Mouse (Mus musculus): ENCODE data around the gene Crk. TPM values are rescaled to one million over a fixed set of nuclear protein-coding genes. Genes with fewer than 3 reads are reported as not detected.

The Crk gene
- polyA plus RNA-seq (2015; fragmentation: Nextera tagmentation; extraction: Ambion mirVana) = 35.3 and 41.5 TPM in 2 replicates

DNA sequence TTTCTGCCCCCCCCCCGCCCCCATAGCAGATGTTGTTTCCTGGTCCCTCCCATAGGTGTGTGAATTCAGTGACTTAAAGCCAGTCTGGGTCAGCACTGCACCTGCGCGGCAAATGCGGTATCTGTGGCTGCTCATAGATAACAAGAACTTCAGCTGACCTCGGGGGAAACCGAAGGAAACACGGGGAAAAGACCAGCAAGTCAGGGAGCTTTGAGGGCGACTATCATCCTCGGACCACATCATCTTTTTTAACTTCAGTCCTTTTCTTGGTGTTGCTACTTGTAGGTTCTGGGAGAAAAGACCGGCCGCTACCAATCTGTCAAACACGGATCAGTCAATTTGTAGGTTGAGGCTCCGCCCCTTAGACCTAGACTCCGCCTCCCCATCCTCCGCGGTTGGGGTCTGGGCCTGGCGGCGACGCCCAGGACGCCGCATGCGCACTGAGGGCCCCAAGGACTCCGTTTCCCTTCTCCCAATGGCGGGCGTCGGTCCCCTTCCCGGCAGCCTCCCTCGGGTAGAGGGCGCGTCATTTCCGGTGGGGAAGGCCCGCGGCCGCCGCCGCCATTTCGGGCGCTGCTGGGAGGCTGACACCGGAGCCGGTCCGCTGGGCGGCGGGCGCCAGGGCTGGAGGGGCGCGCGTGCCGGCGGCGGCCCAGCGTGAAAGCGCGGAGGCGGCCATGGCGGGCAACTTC is at the start of gene Crk:
Gene Crk (plus strand): TSS at position 513 of the 692 bp plus-strand sequence.

GRCm38 (mm10) chr11:75630645-75631229 is 48.3 kb upstream of the Crk start, which contains the start of gene Inpp5k:
Gene Inpp5k (plus strand): TSS chr11:75630988.

GRCm38 (mm10) chr11:75650311-75650710 is 28.7 kb upstream of the Crk start, which contains the start of gene Myo1c:
Gene Myo1c (plus strand): TSS chr11:75650504.

DNA sequence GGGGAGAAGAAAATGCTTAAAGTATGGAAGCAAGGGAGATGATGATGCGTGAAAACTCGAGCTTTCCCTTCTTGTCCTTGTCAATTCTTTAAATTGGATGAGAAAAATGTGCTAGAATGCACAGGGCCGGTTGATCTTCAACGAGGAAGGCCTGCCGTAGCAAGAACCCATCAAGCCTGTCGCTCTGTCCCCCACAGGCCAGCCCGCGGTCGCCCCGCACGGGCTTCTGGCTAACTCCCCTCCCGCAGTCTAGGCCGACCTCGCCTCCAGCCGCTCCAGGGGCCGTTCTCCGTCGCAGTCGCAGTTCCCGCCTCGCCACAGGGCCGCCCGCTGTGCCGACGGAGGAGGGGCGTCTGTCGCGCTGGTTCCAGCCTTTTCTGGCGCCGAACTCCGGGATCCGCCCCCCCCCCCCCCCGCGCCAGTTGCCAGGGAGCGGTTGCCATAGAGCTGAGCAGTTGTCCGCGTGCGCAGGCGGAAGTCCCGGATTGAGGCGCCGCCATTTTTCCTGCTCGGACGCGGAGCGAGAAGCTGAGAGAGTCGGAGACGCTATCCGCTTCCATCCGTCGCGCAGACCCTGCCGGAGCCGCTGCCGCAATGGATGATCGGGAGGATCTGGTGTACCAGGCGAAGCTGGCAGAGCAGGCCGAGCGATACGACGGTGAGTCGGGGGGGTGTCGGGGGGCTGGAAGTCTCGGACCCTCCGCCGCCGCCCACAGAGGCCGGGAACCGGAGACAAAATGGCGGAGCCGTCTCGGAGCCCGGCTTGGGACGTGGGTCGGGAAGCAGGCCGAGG is 53.6 kb downstream of the Crk start, which contains the start of gene Ywhae:
Gene Ywhae (plus strand): TSS at position 436 of the 793 bp plus-strand sequence.

Other genes with a start within 250 kb of the Crk start
- 0.28 and 0.30 TPM in 2 replicates for gene Serpinf2, start 239.7 kb upstream of the Crk start, polyA plus RNA-seq (2015; fragmentation: Nextera tagmentation; extraction: Ambion mirVana)
- 15.2 and 16.0 TPM in 2 replicates for gene Wdr81, start 224.5 kb upstream of the Crk start, polyA plus RNA-seq (2015; fragmentation: Nextera tagmentation; extraction: Ambion mirVana)
- 12.8 and 15.4 TPM in 2 replicates for gene Tlcd2, start 217.5 kb upstream of the Crk start, polyA plus RNA-seq (2015; fragmentation: Nextera tagmentation; extraction: Ambion mirVana)
- 23.3 and 24.4 TPM in 2 replicates for gene Prpf8, start 192.4 kb upstream of the Crk start, polyA plus RNA-seq (2015; fragmentation: Nextera tagmentation; extraction: Ambion mirVana)
- gene Rilp, start 169.2 kb upstream of the Crk start, polyA plus RNA-seq (2015; fragmentation: Nextera tagmentation; extraction: Ambion mirVana) = 0.40 and 0.95 TPM in 2 replicates
- gene Scarf1, start 165.7 kb upstream of the Crk start, polyA plus RNA-seq (2015; fragmentation: Nextera tagmentation; extraction: Ambion mirVana) = 5.2 and 7.0 TPM in 2 replicates
- gene Slc43a2, start 147.6 kb upstream of the Crk start, polyA plus RNA-seq (2015; fragmentation: Nextera tagmentation; extraction: Ambion mirVana) = 5.9 and 6.3 TPM in 2 replicates
- 42.1 and 45.8 TPM in 2 replicates for gene Pitpna, start 91.2 kb upstream of the Crk start, polyA plus RNA-seq (2015; fragmentation: Nextera tagmentation; extraction: Ambion mirVana)
- gene Inpp5k, start 48.3 kb upstream of the Crk start, polyA plus RNA-seq (2015; fragmentation: Nextera tagmentation; extraction: Ambion mirVana) = 29.2 and 34.8 TPM in 2 replicates
- gene Myo1c, start 28.8 kb upstream of the Crk start, polyA plus RNA-seq (2015; fragmentation: Nextera tagmentation; extraction: Ambion mirVana) = 19.4 and 24.4 TPM in 2 replicates
- gene Ywhae, start 53.6 kb downstream of the Crk start, polyA plus RNA-seq (2015; fragmentation: Nextera tagmentation; extraction: Ambion mirVana) = 261 and 271 TPM in 2 replicates
- 0.20 and 0.42 TPM in 2 replicates for gene Doc2b, start 116.8 kb downstream of the Crk start, polyA plus RNA-seq (2015; fragmentation: Nextera tagmentation; extraction: Ambion mirVana)